Mouse (Mus musculus) kidney, adult 2 months (tissue): ENCODE measurements at regions not wholly inside any gene's neighbourhood (a gene's known extent, or its start where the extent isn't known, plus 50 kb on each side); places are given as distances from the start of the nearest gene placed in this dataset.

Experiments used
- DNase-seq: peaks from one replicate; pipeline ENCODE4 v3.0.0; 2021
- H3K27ac ChIP-seq: fragments of 200-500 bp; 2 replicates; pipeline ENCODE4 v1.5.1; 2012; ENCODE audit warnings: low read depth, low read length, control low read depth, inconsistent platforms; ENCODE audit not compliant: insufficient read depth
- H3K27me3 ChIP-seq: fragments of 200-500 bp; replicated peaks from 2 replicates; pipeline ENCODE4 v1.6.1; 2012; ENCODE audit warnings: mild to moderate bottlenecking, moderate library complexity, low read length, inconsistent platforms; ENCODE audit not compliant: control insufficient read depth, insufficient read depth
- H3K36me3 ChIP-seq: fragments of 200-500 bp; 2 replicates; pipeline ENCODE4 v1.6.1; 2012; ENCODE audit warnings: mild to moderate bottlenecking, moderate library complexity, low read length, inconsistent platforms; ENCODE audit not compliant: control insufficient read depth, insufficient read depth
- H3K4me1 ChIP-seq: fragments of 200-500 bp; 2 replicates; pipeline ENCODE4 v1.6.1; 2011; ENCODE audit warnings: low read length; ENCODE audit not compliant: control insufficient read depth, insufficient read depth
- H3K4me3 ChIP-seq: fragments of 200-500 bp; 2 replicates; pipeline ENCODE4 v1.5.1; 2011; ENCODE audit warnings: mild to moderate bottlenecking, low read depth, low read length, control low read depth; ENCODE audit not compliant: insufficient read depth
- CTCF ChIP-seq: fragments of 200-500 bp; conservative IDR thresholded peaks from 2 replicates; pipeline ENCODE4 v1.5.1; 2011; ENCODE audit warnings: low read depth, mild to moderate bottlenecking, control low read depth, low read length, moderate library complexity, mixed read lengths; ENCODE audit not compliant: insufficient read depth, insufficient read length
- POLR2A ChIP-seq: fragments of 200-500 bp; IDR thresholded peaks from one replicate; pipeline ENCODE4 v1.6.1; 2011; ENCODE audit warnings: low read depth, low read length, control low read depth
- WGBS: fragments of 180-500 bp; shearing (Covaris S2); methylation state at CpG from one replicate; pipeline ENCODE4 v1.1.7; 2018; 5-methylcytosine and 5-hydroxymethylcytosine counted together

- DNase-seq = no peak
- WGBS = 58% methylated on average over 8 of the region's 8 CpGs
- Histone ChIP-seq H3K27me3 (no peaks in the 10 kb centered on the region), H3K4me3 (no peak overlapping the region), H3K36me3 (no peaks in the 10 kb centered on the region), H3K4me1 (no peaks in the 10 kb centered on the region), H3K27ac (no peak overlapping the region)
- TF ChIP-seq POLR2A = no peak
These were observed 156.1 kb upstream of the Lrig3 start for GRCm38 (mm10) chr10:125809763-125810361.

DNA sequence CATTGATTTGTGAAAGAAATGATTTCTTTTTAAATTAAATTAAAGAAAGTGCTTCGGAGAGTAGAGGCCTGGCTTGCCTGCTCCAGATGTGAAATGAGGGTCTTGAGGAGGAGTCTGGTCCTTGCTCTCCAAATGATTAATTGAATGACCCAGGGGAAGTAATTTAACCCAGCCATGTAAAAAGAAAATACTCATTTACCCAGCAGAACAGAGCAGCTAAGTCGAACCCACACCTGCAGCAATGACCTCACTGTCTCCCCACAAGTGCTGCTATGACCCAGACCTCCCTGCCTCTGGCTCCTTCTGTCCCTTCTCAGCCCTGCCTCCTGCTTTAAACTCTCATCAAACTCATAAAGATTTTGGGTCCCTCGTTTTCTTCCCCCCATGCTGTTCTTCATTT lies 155.4 kb upstream of the Lrig3 start:
- no peak overlapping the region for H3K4me3 ChIP-seq
- H3K27ac ChIP-seq = no peak overlapping the region
- H3K36me3 ChIP-seq = no peaks in the 10 kb centered on the region
- H3K4me1 ChIP-seq = no peaks in the 10 kb centered on the region
- 32% methylated on average over 3 of the region's 3 CpGs for WGBS
- DNase-seq = no peak
- H3K27me3 ChIP-seq = no peaks in the 10 kb centered on the region; the same call in 1 of the 2 replicates
- TF ChIP-seq POLR2A = no peak
- TF ChIP-seq CTCF = no peak

- H3K4me1 ChIP-seq = no peaks in the 10 kb centered on the region
- no peak overlapping the region for H3K27ac ChIP-seq
- H3K27me3 ChIP-seq = no peaks in the 10 kb centered on the region; the same call in 1 of the 2 replicates
- DNase-seq = no peak
- TF ChIP-seq POLR2A (no peak), CTCF (no peak)
- H3K4me3 ChIP-seq = no peak overlapping the region
- 58% methylated on average over 7 of the region's 7 CpGs for WGBS
- H3K36me3 ChIP-seq = no peaks in the 10 kb centered on the region
These were observed 151.6 kb upstream of the Lrig3 start for GRCm38 (mm10) chr10:125814191-125814887.

- Histone ChIP-seq H3K27me3 (no peaks in the 10 kb centered on the region), H3K27ac (no peak overlapping the region), H3K4me1 (no peaks in the 10 kb centered on the region), H3K36me3 (no peaks in the 10 kb centered on the region), H3K4me3 (no peak overlapping the region)
- 62% methylated on average over 5 of the region's 5 CpGs for WGBS
- TF ChIP-seq POLR2A (no peak), CTCF (no peak)
- no peak for DNase-seq
These were observed 133.8 kb upstream of the Lrig3 start for GRCm38 (mm10) chr10:125832134-125832533.

- Histone ChIP-seq H3K36me3 (no peaks in the 10 kb centered on the region), H3K27ac (no peak overlapping the region), H3K27me3 (no peaks in the 10 kb centered on the region), H3K4me3 (no peak overlapping the region), H3K4me1 (no peaks in the 10 kb centered on the region)
- no peak for DNase-seq
- TF ChIP-seq POLR2A = no peak
- no peak for TF ChIP-seq CTCF
- 88% methylated on average over 7 of the region's 7 CpGs for WGBS
These were observed 133.2 kb upstream of the Lrig3 start for GRCm38 (mm10) chr10:125832764-125833163.

DNA sequence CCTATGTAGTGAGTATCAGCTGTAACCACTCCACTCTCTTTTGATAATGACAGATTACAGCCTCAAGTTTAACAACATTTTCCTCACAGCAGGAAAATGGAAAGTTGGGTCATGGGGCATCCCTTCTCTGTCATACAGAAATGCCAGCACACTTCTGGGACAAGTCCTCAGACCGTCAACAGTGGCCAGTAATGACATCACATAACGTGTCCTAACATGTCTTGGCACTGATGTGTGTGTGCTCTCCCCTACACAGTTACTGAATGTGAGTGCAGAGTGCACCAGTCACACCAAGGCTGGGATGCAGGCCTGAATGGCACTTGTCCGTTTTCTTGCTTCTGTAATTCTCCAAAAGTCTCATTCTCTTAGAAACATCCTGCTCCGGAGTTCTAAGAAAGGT lies 132.0 kb upstream of the Lrig3 start:
- WGBS = 80% methylated on average over 4 of the region's 4 CpGs

DNA sequence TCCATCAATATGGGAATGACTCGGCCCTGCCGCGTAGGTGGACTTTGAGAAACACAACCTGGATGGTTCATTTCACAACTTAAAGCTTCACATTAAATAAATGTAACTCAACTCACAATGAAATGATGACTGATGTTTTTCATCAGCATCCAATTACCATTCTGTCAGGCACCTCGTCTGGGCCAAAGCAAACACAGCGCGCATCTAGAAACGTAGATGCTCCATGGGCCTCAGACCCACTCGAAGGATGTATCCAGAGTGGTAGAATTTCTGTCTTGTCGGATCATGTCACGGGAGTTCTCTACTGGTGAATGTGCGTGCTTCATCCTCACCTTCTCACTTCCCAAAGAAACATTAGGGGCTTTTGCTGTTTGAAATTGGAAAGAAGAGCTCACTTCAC lies 127.0 kb upstream of the Lrig3 start:
- DNase-seq = no peak
- H3K27me3 ChIP-seq = no peaks in the 10 kb centered on the region
- no peaks in the 10 kb centered on the region for H3K4me1 ChIP-seq
- no peak for TF ChIP-seq CTCF
- TF ChIP-seq POLR2A = no peak
- 79% methylated on average over 11 of the region's 11 CpGs for WGBS
- H3K27ac ChIP-seq = no peak overlapping the region
- no peaks in the 10 kb centered on the region for H3K36me3 ChIP-seq
- no peak overlapping the region for H3K4me3 ChIP-seq

More for the DNA sequence above, 132.0 kb upstream of the Lrig3 start:
- TF ChIP-seq POLR2A = no peak
- TF ChIP-seq CTCF = no peak
- Histone ChIP-seq H3K36me3 (no peaks in the 10 kb centered on the region), H3K27ac (no peak overlapping the region), H3K4me3 (no peak overlapping the region), H3K27me3 (no peaks in the 10 kb centered on the region), H3K4me1 (no peaks in the 10 kb centered on the region)
- no peak for DNase-seq
